Mouse (Mus musculus) layer of hippocampus, postnatal 25 days (tissue): Measurements from ENCODE around the gene Plekha6. TPM values are rescaled to one million over a fixed set of nuclear protein-coding genes. Genes with fewer than 3 reads are reported as not detected.
A peak's percentile ranks its signal among the peaks of the same experiment; 100 is the strongest.

Experiments
- DNase-seq, 2 experiments: peaks; one replicate each; pipeline ENCODE4 v3.0.0; 2022; ENCODE audit warnings: mixed read lengths in 2 of 2, low spot score in 1 of 2; ENCODE audit errors: extremely low spot score in 1 of 2
- total RNA-seq, 2 experiments: library from RNA; stranded (reverse); gene quantifications; 2 replicates each; pipeline ENCODE4 v1.2.3; 2021

The Plekha6 gene
- 10 to 100 TPM; 34.4 to 52.1 TPM for total RNA-seq

- no peak for DNase-seq
These were observed at the start of gene Plekha6 for GRCm38 (mm10) chr1:133163820-133164431. Gene Plekha6, plus strand, starts transcription at chr1:133164210.

- no peak for DNase-seq
These were observed 47.9 kb upstream of the Plekha6 start for GRCm38 (mm10) chr1:133116108-133116507.

DNA sequence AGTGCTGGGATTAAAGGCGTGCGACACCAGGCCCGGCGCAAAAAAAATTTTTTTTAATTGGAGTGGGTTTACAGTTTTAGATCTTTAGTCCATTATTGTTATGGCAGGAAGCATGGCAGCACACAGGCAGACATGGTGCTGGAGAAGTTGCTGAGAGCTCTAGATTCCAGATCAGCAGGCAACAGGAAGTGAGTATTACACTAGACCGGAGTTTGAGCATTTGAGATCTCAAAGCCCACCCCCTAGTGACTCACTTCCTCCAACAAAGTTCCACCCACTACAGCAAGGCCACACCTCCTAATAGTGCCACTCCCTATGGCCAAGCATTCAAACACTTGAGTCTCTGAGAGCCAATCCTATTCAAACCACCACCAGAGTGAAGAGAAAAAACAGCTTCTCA, 45.9 kb upstream of the Plekha6 start:
- no peak for DNase-seq

GRCm38 (mm10) chr1:133118844-133119243, 45.2 kb upstream of the Plekha6 start:
- no peak for DNase-seq

GRCm38 (mm10) chr1:133119931-133120712, 43.9 kb upstream of the Plekha6 start:
- no peak for DNase-seq

DNA sequence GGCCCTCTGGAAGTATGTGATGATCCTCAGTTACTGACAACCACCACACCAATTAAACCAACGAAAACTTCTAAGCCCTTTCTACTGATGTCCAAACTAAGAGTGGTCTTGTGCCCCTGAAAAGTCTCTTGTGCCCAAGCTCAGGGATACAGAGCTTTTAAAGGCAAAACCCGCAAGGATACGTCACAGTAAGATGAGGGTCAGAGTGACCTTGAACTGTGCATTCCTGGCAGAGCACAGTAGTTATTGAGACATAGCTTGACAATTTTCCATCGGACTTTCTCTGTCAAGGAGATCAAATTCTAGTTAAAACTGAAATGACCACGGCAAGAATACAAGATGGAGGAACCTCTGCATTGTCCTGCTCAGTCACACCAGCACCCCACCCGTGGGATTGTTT, 42.8 kb upstream of the Plekha6 start:
- DNase-seq = no peak

GRCm38 (mm10) chr1:133124137-133124536, 39.9 kb upstream of the Plekha6 start:
- DNase-seq = no peak

- no peak for DNase-seq
These were observed 38.2 kb upstream of the Plekha6 start for GRCm38 (mm10) chr1:133125640-133126364.

DNA sequence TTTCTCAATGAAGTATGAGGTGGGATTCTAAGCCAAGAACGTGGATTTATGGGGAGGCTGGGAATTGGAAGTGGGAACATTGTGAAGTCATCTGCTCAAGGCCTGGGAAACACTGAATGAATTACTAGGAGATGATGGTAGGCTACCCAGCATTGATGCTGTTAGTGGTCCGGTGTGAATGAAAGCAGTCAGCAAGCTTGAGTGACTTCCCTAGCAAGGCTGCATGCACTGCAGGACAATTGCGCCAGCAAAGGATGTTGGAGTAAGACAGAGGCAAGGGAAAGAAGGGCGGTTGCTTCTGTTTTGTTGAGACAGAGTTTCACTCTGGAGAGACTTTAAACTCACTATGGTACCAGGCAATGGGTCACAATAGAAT, 37.7 kb upstream of the Plekha6 start:
- DNase-seq = no peak

DNA sequence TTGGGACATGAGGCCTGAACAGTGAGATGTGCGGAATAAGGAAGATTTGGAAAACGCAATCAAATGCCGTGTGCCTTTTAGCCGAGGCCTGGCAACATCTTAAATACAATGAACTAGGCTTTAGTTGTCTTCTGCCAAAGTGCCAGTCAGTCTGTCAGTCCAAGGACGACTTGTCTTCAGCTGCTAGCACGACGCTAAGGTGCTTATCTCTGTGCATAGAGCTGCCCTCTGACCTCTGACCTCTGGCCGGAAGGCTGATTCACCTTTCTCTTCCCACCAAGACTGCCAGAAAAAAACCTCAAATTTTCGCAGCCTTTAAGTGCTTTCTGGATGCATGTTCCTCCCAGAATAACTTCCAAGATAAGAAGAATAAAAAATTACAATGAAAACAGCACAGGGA, 36.7 kb upstream of the Plekha6 start:
- DNase-seq = no peak

- DNase-seq = peak in 1 of 2 experiments; percentile 13
These were observed 34.4 kb upstream of the Plekha6 start for GRCm38 (mm10) chr1:133129471-133130221.

DNA sequence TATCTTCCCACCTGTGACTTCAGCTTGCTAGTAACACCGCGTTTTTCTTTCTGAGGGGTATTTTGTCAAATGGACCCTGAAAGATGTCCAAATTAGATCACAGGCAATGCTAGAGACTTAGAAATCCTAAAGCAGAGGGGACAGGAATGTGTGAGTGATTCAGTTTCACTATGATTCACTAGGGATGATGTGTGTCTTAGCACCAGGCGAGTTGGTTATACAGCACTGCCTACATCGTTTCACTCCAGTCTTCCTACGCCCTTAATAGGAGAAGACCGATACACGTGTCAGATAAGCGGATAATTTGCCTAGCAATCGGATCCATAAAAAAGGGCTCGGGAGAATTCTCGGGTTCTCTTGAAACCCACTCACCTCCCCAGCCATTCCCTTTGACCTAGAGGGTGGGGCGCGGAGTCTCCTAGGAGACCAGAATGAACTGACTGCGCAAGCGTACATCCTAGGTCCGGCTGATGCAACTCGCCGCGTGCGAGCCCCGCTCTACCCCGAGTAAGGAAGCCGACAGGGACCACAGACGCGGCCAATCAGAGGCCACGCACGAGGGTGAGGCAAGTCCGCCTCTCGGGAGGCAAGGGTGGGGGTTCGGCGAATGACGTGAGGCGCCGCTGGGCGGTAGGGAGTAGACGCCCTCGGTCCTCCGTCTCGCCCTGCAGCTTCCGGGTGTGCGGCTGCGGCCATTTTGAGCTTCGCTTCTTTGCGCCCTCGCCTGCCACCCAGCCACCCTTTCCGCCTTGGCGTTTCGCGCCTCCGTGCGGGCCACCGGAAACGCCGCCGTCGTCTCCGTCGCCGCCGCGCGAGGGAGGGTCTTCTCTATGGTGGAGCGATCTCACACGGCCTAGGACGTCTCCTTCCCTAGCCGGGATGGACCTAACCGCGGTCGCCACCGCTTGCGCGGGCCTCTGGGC, 33.1 kb upstream of the Plekha6 start, which contains the start of gene Ppp1r15b:
TSS of gene Ppp1r15b (plus strand) at position 506 of the 923 bp plus-strand sequence.
- peak; percentile 89 to 94 for DNase-seq

GRCm38 (mm10) chr1:133131561-133131905, 32.5 kb upstream of the Plekha6 start:
- DNase-seq = no peak

DNA sequence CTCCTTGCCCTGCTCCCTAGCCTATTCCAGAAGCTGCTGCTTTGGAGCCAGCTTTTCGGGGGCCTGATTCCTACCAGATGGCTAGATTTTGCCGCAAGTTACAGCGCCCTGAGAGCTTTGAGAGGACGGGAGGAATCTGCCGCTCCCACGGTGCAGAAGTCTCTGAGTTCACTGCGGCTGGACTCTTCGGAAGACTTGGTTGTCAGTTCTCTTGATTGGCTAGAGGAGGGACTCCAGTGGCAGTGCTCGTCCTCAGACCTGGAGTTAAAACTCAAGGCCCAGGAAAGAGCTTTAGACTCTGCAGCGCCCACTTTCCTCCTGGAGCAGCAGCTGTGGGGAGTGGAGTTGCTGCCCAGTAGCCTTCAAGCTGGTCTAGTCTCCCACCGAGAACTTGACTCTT, 32.1 kb upstream of the Plekha6 start:
- peak in 1 of 2 experiments; percentile 16 for DNase-seq

GRCm38 (mm10) chr1:133132388-133133326, 31.4 kb upstream of the Plekha6 start:
- DNase-seq = no peak

GRCm38 (mm10) chr1:133133425-133133824, 30.6 kb upstream of the Plekha6 start:
- DNase-seq = no peak

GRCm38 (mm10) chr1:133134071-133134470, 29.9 kb upstream of the Plekha6 start:
- DNase-seq = no peak

DNA sequence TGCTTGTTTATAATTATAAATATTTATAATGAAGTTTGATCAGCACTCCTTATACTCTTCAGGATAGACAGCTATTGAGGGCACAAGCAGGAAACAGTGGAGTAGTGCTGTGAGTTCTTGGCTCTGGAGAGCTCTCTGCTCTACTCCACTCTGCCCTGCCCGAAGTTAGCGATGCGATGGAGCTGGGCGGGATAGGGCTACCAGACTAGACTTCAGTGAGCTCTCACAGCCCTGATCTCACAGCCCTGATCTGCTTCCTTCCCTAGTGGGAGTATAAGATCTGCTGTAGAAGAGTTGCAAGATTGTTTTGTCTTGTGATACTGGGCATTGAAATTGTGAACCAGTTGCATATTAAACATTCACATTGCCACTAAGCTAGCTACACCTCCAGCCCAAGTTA, 29.1 kb upstream of the Plekha6 start:
- DNase-seq = no peak

- no peak for DNase-seq
These were observed 28.2 kb upstream of the Plekha6 start for GRCm38 (mm10) chr1:133135808-133136207.
